Mouse (Mus musculus): ENCODE results near the gene Dhcr7. TPM values are rescaled to one million over a fixed set of nuclear protein-coding genes. Genes with fewer than 3 reads are reported as not detected.
A peak's percentile ranks its signal among the peaks of the same experiment; 100 is the strongest.

The Dhcr7 gene
- 10 to 100 TPM; 37.6 to 43.0 (median 39.8) TPM for total RNA-seq (2022)

- DNase-seq (ENCODE audit: low spot score in 2 of 2): peak; percentile 91 to 99
Measured at GRCm38 (mm10) chr7:143822375-143823265, at the start of gene Dhcr7, which contains the start of gene Nadsyn1. Dhcr7 (plus strand) TSS chr7:143823145. Nadsyn1 (minus strand) TSS chr7:143822849.

GRCm38 (mm10) chr7:143776137-143776536, 46.8 kb upstream of the Dhcr7 start:
- DNase-seq (ENCODE audit: low spot score in 2 of 2): no peak

GRCm38 (mm10) chr7:143777375-143777774, 45.6 kb upstream of the Dhcr7 start:
- DNase-seq (ENCODE audit: low spot score in 2 of 2): no peak

- DNase-seq (ENCODE audit: low spot score in 2 of 2): peak in 1 of 2 experiments; percentile 21
Measured at GRCm38 (mm10) chr7:143783378-143783995, 39.5 kb upstream of the Dhcr7 start.

GRCm38 (mm10) chr7:143783996-143784829, 38.7 kb upstream of the Dhcr7 start, which contains the start of gene Mrgpre:
Mrgpre (minus strand) TSS chr7:143784500.
- peak; percentile 40 to 77 for DNase-seq (ENCODE audit: low spot score in 2 of 2)

- no peak for DNase-seq (ENCODE audit: low spot score in 2 of 2)
Measured at GRCm38 (mm10) chr7:143792336-143792985, 30.5 kb upstream of the Dhcr7 start.

GRCm38 (mm10) chr7:143793121-143793520, 29.8 kb upstream of the Dhcr7 start:
- no peak for DNase-seq (ENCODE audit: low spot score in 2 of 2)

- DNase-seq (ENCODE audit: low spot score in 2 of 2): no peak
Measured at GRCm38 (mm10) chr7:143798783-143799182, 24.2 kb upstream of the Dhcr7 start.

GRCm38 (mm10) chr7:143800770-143801169, 22.2 kb upstream of the Dhcr7 start:
- DNase-seq (ENCODE audit: low spot score in 2 of 2): no peak

- no peak for DNase-seq (ENCODE audit: low spot score in 2 of 2)
Measured at GRCm38 (mm10) chr7:143801195-143802065, 21.5 kb upstream of the Dhcr7 start.

GRCm38 (mm10) chr7:143805199-143805624, 17.7 kb upstream of the Dhcr7 start:
- no peak for DNase-seq (ENCODE audit: low spot score in 2 of 2)

- DNase-seq (ENCODE audit: low spot score in 2 of 2): no peak
Measured at GRCm38 (mm10) chr7:143808909-143809308, 14.0 kb upstream of the Dhcr7 start.

GRCm38 (mm10) chr7:143819201-143819600, 3.7 kb upstream of the Dhcr7 start:
- DNase-seq (ENCODE audit: low spot score in 2 of 2): no peak

GRCm38 (mm10) chr7:143821241-143821640, 1.7 kb upstream of the Dhcr7 start:
- DNase-seq (ENCODE audit: low spot score in 2 of 2): no peak

- no peak for DNase-seq (ENCODE audit: low spot score in 2 of 2)
Measured at GRCm38 (mm10) chr7:143823266-143823605, 291 bp downstream of the Dhcr7 start.

GRCm38 (mm10) chr7:143826985-143827384, 4.0 kb downstream of the Dhcr7 start:
- no peak for DNase-seq (ENCODE audit: low spot score in 2 of 2)

- peak; percentile 87 to 97 for DNase-seq (ENCODE audit: low spot score in 2 of 2)
Measured at GRCm38 (mm10) chr7:143829504-143830331, 6.8 kb downstream of the Dhcr7 start.

- no peak for DNase-seq (ENCODE audit: low spot score in 2 of 2)
Measured at GRCm38 (mm10) chr7:143830399-143830798, 7.5 kb downstream of the Dhcr7 start.

GRCm38 (mm10) chr7:143832196-143832595, 9.3 kb downstream of the Dhcr7 start:
- DNase-seq (ENCODE audit: low spot score in 2 of 2): no peak

All from left cerebral cortex, adult 8-10 months (tissue).